Mouse (Mus musculus) A20 (cell line): ENCODE measurements around the gene Lin28a.

ENCODE experiments used
- DNase-seq: peaks from one replicate; pipeline ENCODE4 v3.0.0-alpha.2; 2011; ENCODE audit warnings: low read depth, low spot score

The Lin28a gene

DNA sequence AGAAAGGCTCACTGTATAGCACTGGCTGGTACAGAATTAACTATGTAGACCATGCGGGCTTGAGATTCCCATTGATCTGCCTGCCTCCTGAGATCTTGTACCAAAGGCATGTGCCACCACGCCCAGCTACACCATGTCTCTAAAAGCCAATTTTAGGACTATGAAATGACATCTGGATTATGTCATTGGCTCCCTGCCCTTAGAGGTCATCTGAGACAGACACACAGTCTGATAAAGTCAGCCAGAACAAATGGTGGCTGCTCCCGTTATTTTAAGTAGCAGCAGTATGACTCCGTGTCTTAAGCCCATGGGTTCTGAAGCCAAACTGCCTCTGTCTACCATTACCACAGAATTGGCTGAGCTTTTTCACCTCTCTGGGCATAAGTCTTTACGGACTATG, 38.1 kb downstream of the Lin28a start:
- no peak for DNase-seq

DNA sequence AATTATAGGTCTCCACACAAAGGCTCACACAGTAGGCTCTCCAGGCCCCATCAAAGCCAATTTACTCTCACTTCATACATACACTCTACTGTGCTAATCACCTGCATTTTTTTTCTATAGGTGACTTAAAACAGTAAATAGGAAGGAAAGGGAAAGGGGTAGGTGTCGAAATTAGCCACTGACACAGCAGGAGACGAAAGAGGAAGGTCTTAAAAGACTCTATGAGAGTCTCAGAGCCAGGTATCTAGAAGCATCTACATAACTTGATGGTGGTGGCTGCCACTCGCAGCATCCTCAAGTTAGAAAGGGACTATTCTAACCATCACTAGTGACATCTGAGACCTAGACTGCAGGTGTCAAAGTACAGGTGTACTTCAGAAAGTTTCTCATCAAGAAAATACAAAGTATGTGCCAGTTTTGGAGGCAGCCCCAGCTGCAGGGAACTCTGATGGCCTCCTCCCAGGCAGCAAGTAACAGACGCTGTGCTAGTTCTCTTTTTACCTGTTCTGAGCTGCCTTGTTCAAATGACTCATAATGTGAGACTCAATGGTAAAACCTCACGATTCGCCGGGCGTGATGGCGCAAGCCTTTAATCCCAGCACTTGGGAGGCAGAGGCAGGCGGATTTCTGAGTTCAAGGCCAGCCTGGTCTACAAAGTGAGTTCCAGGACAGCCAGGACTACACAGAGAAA, 40.5 kb downstream of the Lin28a start:
- DNase-seq, result peak; percentile 10

DNA sequence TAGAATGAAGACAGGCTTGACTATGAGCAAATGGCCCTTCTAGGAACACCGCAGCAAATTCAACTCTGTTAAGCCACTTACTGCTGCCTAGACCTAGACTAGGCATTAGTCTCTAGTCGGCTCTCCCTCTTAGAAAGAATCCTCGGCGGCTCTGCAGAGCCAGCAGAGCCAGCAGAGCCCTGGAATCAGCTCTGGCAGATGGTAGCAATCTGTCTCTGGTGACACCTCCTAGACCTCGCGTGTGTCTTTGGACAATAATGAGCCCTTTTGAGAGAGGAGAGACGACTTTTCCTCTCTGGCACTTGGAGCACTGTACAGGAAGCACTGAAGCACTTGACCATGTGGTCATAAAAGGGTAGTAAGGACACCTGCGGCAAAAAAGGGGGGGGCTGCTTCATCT, 46.9 kb downstream of the Lin28a start:
- no peak for DNase-seq

DNA sequence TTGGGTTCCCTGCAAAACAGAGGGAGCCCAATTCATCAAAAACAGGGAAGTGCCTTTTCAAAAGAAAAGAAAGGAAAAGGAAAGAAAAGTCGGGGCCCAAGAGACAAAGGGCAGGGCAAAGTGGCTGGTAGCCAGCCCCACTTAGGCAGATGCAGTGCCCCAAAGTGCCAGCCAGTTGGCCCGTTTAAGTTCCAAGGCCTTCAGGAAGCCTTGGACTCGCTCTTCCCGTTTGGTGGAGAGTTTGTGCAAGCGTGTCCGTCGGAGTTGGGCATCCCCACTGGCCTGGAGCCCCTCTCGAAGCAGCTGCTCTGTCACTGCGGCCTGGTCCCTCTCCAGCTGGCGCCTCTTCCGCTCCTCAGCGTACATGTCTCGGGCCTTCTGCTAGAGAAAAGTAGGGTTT, 47.8 kb downstream of the Lin28a start:
- DNase-seq, result no peak

DNA sequence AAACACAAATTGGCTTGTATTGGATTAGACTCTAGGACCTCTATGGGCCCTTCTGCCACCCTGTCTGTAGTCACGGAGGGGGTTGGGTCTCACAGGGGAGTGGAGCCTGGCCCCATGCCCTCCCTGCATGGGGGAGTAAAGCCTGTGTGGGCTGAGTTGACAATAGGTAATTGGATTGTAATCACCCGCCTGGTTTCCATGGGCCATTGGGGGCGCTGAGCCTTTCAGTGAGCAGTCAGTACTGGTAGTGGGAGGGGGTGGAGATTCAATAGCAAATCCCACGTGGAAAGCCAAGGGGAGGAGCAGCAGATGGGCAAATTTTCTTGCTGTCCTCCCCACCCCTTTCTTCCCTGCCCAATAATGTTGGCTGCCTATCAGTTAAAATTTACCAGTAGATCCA, 48.4 kb downstream of the Lin28a start:
- no peak for DNase-seq

DNA sequence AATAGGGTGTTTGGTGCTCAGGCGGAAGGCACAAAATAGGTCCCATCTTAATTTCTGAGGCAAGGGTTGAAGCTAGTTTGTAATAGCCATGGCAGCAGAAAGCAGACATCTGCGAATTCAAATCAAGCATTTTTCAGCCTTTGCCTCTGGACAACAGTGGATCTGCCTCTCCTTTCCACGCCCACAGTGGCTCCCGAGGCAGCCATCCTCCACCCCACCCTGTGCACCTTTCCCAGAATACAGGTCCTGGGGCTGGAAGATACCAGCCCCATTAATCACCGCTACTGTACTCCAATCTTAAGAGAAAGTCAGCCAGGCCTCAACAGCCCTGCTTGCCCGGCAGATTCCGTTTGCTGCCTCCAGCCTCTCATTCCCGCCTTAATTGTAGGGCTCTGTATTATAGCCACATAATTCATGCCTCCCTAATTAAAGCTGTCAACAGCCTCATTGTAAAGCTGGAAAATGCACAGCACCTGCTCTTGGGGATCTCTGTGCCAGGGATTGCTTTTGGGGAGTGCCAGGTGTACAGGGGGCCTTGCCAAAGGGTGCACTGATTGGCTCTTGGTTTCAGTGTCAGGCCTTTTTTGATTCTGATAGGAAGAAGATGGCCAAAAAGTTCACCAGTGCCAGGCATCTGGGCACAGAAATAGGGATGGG, 49.4 kb downstream of the Lin28a start:
- DNase-seq, result no peak

DNA sequence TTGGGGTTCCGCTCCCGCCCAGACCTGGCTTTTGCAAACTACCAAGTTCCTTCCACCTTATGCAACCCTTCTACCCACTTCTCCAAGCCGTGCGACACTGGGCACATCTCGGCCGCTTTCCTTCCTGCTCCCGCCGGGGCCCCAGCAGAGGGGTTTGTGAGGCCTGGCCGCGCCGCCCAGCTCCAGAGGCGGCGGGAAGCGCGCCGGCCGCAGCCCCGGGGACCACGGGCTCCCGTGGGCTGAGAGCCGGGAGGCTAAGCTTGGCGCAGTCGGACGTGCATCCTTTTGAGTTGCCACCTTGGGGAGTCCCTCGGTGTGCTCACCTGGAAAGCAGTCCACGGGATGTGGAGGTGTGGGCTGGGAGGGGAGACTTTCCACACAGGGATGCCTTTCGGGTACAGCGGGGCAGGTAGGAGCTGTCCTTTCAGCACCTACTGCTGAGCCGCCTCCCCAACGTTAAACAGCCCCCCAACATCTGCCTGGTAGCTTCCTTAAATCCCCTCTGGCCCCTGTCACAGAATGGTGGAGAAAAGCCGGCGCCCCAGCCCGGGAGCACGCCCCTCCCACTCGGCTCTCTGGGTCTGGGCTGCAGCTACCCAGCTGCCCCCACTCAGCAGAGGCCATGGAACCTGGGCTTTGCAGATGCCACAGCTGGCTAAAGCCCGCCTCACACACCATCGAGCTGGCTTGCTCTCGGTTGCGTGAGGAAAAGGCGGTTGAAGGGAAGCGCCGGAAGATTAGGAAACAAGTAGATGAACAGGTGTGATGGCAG, 50.3 kb downstream of the Lin28a start, which contains the start of gene Hmgn2:
TSS of gene Hmgn2 (minus strand) at position 501 of the 772 bp plus-strand sequence.
- no peak for DNase-seq

DNA sequence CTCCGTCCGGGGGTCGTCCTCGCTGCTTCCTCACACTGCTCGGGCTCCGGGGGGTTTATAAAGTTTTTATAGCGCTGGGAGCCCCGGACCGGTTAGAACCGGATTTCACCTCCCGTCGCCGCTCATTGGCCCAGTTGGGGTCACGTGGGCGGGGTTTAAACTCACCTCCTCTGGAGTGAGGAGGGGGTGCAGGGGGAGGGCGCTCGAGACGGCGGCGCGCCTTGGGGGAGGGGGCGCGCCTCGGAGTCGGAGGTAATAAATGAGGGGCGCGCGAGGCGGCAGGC, 50.8 kb downstream of the Lin28a start:
- DNase-seq, result peak; percentile 97

DNA sequence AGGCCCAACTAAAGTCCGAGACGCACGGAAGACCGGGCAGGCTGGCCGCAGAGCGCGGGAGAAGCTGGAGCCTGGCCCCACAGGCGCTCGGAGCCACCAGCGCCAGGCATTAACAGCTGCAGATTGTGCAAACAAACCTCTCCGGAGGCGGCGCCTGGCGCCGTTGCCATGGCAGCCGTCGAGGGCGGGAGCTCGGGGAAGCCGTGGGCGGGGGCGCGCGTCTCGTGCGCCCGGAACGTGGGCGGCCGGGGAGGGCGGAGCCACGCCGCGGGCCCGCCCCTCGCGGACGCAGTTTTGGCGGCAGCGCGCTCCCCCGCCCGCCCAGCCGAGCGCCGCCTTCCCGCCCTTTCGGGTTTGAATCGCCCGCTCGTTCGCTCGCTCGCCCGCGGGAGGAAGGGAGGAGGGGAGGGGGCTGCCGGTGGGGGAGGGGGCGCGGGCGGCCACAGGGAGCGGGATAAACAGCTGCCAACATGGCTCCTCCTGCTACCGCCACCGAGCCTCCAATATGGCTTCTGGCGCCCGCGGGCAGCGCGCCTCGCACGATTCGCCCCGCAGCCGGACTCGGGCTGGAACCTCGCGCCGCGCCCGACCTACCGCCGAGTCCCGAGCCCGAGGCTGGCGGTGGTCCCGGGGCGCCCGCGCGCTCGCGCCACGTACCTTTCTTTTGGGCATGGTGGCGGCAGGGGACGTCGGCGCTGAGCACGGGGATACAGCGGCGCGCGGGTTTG, 51.3 kb downstream of the Lin28a start:
- DNase-seq, result peak; percentile 94

DNA sequence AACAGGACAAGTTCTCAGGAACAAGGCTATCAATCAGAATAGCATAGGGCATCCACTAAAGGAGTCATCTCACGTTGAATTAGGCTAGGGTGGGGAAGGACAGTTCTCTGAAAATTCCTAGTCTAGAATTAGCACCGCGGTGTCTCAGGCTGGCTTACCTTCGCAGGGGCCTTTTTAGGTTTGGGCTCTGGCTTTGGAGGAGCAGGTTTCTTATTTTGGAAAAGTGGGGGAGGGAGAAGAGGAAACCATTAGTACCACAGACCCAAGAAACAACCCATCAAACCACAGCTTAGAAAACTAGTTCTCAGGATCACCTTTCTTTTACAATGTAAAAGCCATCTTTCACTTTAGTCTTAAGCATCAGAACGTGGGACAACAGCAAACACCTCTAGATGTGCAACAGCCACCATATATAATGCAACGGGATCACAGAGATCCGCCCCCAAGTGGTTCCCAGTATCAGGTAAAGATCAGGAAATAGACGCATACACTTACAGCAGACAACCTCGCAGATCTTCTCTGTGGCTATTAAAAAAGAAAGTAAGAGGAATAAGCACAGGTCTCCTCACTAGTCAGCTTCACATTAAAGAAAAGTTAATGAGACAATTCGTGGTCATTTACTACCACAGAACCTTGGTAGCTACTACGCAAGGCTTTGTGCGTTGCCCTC, 52.2 kb downstream of the Lin28a start:
- no peak for DNase-seq

DNA sequence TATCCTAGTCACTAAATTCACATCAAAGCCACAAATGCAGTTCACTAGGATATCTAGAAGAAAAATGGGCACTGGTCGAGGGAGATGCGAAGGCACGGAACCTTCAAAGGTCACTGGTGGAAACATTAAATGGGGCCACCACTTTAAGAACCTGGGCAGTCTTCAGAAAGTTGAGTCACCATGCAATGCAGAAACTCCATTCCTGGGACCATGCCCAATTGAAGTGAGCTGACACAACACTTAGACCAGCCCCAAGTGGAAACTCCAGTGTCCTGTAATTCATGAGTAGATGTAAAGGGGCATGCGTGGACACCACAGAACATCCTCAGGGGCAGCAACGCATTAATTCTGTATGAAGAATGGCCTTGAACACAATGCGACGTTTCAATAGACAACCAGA, 56.1 kb downstream of the Lin28a start:
- peak; percentile 10 for DNase-seq

DNA sequence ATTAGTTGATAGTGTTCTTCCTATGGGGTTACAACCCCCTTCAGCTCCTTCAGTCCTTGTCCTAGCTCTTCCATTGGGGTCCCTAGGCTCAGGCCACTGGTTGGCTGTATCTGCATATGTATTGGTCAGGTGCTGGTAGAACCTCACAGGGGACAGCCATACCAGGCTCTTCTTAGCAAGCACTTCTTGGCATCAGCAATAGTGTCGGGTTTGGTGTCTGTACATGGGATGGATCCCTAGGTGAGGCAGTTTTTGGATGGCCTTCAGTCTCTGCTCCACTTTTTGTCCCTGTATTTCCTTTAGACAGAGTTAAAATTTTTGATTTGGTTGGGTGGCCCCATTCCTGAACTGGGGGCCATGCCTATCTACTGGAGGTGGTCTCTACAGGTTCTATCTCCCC, 59.8 kb downstream of the Lin28a start:
- DNase-seq, result no peak

DNA sequence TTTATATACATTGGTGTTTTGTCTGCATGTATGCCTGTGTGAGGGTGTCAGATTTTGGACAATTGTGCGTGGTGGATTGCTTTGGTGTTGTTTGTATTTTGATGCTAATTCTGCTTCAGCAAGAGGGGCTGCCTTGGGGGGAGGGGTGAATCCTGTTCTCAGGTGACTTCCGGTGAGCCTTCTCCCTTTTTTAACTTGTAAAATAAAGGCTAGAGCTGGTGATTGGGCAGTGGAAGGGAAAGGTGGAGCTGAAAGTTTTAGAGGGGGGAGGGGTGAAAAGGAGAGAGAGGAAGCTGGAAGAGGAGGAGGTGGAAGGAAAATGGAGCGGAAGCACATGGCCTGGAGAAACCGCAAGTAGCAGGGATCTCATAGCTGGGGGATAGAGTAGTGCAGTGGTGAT, 62.3 kb downstream of the Lin28a start:
- DNase-seq, result no peak
